Mouse (Mus musculus): ENCODE measurements around the gene Endou. TPM values are rescaled to one million over a fixed set of nuclear protein-coding genes. Genes with fewer than 3 reads are reported as not detected.

Gene Endou
- polyA plus RNA-seq, 1 experiment, result 18.9 TPM

DNA sequence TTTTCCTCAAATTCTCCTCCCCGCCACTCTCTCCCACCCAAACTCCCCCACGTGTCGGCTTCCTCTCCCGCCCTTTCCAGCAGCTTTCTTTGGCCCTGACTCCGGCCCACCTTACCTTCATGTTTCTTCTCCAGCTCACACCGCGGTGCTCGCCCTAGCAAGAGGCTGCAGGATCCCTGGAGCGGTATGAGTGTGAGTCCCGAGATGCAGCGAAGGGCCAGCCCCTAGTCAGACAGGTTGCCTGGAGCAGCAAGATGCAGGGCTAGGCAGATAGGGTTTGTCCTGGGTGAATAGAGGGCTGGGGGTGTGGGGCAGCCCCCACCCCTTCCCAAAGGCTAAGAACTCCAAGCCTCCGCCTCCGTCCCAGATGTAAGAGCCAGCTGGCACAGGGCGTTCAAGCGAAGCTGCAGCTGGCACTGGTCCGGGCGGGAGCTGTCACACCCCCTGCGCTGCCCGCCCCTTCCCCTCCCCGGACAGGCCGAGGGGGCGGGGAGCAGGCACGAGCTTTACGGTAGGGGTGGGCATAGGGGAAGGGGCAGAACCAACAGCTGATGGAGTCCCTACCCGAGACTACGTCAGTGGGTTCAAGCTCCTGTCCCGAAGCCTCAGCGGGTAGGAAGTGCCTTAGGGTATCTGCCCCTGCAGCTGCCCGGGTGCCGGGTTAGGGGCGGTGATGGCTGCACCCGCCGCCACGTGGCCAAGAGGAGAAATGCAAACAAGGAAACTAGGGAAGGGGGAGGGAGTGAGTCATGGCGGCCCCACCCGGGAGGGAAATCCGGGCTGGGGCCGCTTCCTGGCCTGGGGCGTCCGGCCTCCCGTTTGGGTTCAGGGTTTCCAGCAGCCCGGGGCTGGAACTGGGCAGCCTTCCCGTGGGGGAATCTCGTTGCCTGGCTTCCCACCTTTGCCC, 36.4 kb upstream of the Endou start, which contains the start of gene Rapgef3:
TSS of gene Rapgef3 (minus strand) at position 693 of the 907 bp plus-strand sequence.
- peak; percentile 90 for DNase-seq
- under 1% methylated on average over 44 of the region's 44 CpGs for WGBS
- Histone ChIP-seq H3K4me1 (ENCODE audit: control insufficient read depth, insufficient read depth, low read length) (peaks cover 25% of the 10 kb centered on the region), H3K4me3 (replicated peaks; ENCODE audit: extremely low read depth, low read depth, low read length) (peak within 1 kb of the TSS; percentile 93)
- TF ChIP-seq CTCF (IDR thresholded peaks at IDR 0.05; ENCODE audit: insufficient read depth, low read length) (peak; percentile 31), POLR2A (IDR thresholded peaks at IDR 0.05; ENCODE audit: borderline replicate concordance, extremely low read depth, low read depth, low read length) (peak; percentile 53; the same call in 1 of the 2 replicates)

DNA sequence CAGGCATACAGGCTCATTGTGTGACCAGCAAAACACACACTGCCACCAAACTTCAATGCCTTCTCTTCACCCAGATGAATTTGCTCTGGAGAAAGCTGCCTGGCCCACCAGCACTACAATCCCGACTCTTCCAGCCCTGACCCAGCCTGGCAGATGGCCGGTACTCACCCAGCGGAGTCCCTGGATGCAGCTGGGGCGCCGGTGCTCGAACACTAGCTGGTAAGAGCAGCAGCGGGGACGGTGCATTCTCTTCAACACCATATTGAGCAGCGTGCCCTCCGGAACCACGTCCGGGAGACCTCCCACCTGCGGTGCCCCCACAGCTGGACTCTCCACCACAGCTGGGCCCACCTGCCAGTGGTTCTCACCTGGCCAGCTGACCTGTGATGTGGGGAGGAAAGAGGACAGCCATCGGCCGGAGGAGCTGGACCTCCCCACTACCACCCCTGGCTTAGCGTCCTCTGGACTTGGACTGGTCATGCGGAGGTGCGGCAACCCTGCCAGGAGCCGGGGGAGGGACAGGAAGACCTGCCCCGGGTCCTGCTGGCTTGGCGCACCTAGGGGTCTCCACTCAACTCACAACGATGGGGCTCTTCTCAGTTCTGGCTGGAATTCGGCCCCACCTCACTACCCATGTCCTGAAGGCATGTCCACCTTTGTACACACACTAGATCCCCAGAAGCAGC, 35.6 kb upstream of the Endou start:
- WGBS, result 9% methylated on average over 23 of the region's 23 CpGs

DNA sequence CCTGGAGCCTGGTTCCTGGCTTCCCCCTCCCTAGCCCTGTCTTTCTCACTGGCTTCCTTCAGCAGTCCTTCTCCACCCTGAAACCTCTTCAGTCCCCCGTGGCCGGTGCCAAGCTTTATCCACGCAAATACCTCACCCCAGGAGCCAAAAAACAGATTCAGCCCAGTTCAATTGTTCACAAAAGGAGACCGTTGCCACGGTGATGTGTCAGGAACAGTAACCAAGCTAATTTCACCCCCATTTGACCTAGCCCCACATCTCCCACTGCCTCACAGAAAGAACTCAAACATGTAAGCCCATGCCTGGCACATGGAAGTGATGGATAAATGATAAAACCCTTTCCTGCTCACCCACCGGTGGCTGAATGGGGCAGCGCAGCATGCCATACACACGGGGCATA, 35.1 kb upstream of the Endou start:
- peak; percentile 44 for DNase-seq
- H3K4me3 ChIP-seq (replicated peaks; ENCODE audit: extremely low read depth, low read depth, low read length), result peak overlapping the region; percentile 93
- H3K4me1 ChIP-seq (ENCODE audit: control insufficient read depth, insufficient read depth, low read length), result peaks cover 26% of the 10 kb centered on the region
- 15% methylated on average over 8 of the region's 8 CpGs for WGBS
- TF ChIP-seq POLR2A (IDR thresholded peaks at IDR 0.05; ENCODE audit: borderline replicate concordance, extremely low read depth, low read depth, low read length), result peak; percentile 33; the same call in 1 of the 2 replicates
- no peak for TF ChIP-seq CTCF (IDR thresholded peaks at IDR 0.05; ENCODE audit: insufficient read depth, low read length)

More for the DNA sequence above, 35.6 kb upstream of the Endou start:
- TF ChIP-seq POLR2A (IDR thresholded peaks at IDR 0.05; ENCODE audit: borderline replicate concordance, extremely low read depth, low read depth, low read length), result peak; percentile 52; the same call in 1 of the 2 replicates
- TF ChIP-seq CTCF (IDR thresholded peaks at IDR 0.05; ENCODE audit: insufficient read depth, low read length), result no peak
- H3K4me1 ChIP-seq (ENCODE audit: control insufficient read depth, insufficient read depth, low read length), result peaks cover 26% of the 10 kb centered on the region
- DNase-seq, result peak; percentile 48
- peak overlapping the region; percentile 93 for H3K4me3 ChIP-seq (replicated peaks; ENCODE audit: extremely low read depth, low read depth, low read length)

DNA sequence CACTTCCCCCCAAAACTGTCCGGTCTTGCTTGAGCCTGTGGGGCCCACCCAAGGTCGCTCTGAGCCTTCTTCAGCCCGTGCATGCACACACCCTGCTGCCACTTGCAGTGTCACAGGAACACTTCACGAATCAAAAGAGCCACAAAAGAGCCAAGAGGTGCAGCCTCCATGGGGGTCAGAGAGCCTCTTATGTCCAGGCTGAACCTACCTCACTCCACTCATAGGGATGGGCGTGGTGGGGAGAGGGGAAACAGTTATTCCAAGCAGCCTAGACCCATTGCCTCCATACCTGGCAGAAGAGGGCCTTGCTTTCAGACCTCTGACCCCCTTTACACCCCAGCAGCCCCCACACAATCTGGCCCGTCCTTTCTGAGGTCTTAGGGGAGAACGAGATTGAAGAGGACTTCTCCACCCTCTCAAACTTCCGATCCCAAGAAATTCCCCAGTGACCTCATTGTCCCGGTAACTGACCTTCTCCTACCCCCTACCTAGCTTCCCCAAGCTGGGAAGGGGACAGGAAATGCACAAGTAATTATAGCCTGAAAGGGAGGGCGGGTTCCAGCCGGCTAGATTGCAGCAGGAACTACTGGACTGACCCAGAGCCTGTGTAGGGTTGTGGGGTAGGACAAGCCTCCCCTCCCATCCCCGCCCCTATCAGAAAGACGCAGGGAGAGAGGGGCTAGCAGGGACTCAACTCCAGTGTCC, 34.1 kb upstream of the Endou start:
- H3K4me3 ChIP-seq (replicated peaks; ENCODE audit: extremely low read depth, low read depth, low read length), result peak overlapping the region; percentile 59

DNA sequence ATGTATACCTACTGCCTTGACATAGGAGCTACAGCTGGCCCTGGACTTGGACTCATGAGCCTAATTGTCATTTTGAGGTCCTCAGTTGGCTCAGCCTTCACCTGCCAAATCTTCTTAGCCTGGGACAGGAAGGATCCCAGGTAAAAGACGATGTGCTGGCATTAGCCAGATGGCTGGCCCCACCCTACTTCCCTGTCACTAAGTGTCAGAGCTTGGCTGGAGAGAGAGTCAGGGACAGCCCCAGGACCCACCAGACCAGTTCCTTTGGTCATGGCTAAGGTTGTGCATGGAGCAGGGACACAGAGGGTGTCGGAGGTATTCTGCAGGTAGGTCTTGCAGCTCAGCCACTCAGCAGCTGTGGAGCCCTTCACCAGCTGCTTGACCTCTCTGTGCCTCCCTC, 33.4 kb upstream of the Endou start:
- no peak for TF ChIP-seq POLR2A (IDR thresholded peaks at IDR 0.05; ENCODE audit: borderline replicate concordance, extremely low read depth, low read depth, low read length)
- TF ChIP-seq CTCF (IDR thresholded peaks at IDR 0.05; ENCODE audit: insufficient read depth, low read length), result no peak
- 44% methylated on average over 2 of the region's 2 CpGs for WGBS
- H3K4me1 ChIP-seq (ENCODE audit: control insufficient read depth, insufficient read depth, low read length), result peaks cover 26% of the 10 kb centered on the region
- no peak for DNase-seq
- peak overlapping the region; percentile 7 for H3K4me3 ChIP-seq (replicated peaks; ENCODE audit: extremely low read depth, low read depth, low read length)

More for the DNA sequence above, 34.1 kb upstream of the Endou start:
- WGBS, result 33% methylated on average over 13 of the region's 13 CpGs
- peak; percentile 53 for DNase-seq
- peaks cover 26% of the 10 kb centered on the region for H3K4me1 ChIP-seq (ENCODE audit: control insufficient read depth, insufficient read depth, low read length)
- peak; percentile 27; the same call in 1 of the 2 replicates for TF ChIP-seq POLR2A (IDR thresholded peaks at IDR 0.05; ENCODE audit: borderline replicate concordance, extremely low read depth, low read depth, low read length)
- TF ChIP-seq CTCF (IDR thresholded peaks at IDR 0.05; ENCODE audit: insufficient read depth, low read length), result no peak

DNA sequence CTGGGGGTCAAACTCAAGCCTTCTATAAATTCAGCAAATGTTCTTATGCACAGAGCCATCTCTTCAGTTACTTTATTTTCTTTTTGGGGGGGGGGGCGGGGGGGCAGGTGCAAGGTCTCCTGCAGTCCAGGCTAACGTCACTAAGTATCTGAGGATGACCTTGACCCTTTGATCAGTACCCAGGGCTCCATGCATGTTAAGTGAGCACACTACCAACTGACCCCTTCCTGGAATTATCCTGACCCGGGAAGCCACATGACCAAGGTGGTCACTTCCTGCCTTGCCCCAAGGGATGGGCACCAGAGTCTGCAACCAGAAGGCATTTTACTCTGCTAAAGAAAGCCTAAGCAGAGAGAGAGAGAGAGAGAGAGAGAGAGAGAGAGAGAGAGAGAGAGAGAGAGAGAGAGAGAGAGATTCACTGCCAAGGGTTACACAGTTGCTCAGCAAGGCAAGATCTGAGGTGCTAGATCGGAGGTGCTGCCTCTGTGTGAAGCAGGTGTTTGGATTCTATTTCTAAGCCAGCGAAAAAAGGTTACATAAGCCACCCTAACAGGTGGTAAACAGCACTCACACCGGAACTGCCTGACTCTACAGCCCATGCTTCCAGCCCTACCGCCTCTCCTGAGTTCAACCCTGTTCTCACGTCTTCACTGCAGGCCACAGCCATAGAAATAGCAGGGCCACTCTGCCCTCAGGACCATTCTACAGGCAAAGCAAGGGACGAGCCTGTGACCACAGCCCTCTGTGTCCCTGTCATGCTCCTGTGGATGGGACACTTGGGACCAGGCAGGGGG, 32.3 kb upstream of the Endou start:
- Histone ChIP-seq H3K4me3 (replicated peaks; ENCODE audit: extremely low read depth, low read depth, low read length) (no peak overlapping the region), H3K4me1 (ENCODE audit: control insufficient read depth, insufficient read depth, low read length) (peaks cover 26% of the 10 kb centered on the region)
- TF ChIP-seq POLR2A (IDR thresholded peaks at IDR 0.05; ENCODE audit: borderline replicate concordance, extremely low read depth, low read depth, low read length), result peak; percentile 5; the same call in 1 of the 2 replicates
- no peak for TF ChIP-seq CTCF (IDR thresholded peaks at IDR 0.05; ENCODE audit: insufficient read depth, low read length)
- 38% methylated on average over 9 of the region's 9 CpGs for WGBS
- DNase-seq, result no peak

DNA sequence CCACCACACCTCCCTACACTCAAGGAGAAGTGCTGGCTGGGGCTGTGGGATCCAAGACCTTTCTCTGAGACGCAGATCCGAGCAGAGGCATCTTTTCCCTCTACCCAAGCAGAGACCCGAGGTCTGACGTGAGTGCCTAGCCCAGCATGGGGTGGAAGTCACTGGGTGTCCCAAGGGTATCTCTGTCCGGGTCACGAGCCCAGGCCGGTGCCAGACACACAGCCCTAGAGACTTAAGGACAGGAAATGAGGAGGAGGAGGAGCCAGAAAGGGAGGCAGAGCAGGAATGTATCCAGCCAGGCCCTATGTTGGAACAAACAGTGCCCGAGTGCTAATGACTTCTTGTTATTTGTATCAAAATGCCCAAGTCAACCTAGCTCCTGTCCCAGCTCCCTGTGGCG, 31.6 kb upstream of the Endou start:
- 34% methylated on average over 9 of the region's 9 CpGs for WGBS
- TF ChIP-seq POLR2A (IDR thresholded peaks at IDR 0.05; ENCODE audit: borderline replicate concordance, extremely low read depth, low read depth, low read length) (0 out of 2 replicates have a peak, but pooled peaks have one; percentile 12), CTCF (IDR thresholded peaks at IDR 0.05; ENCODE audit: insufficient read depth, low read length) (no peak)
- DNase-seq, result peak; percentile 43
- H3K4me1 ChIP-seq (ENCODE audit: control insufficient read depth, insufficient read depth, low read length), result peaks cover 23% of the 10 kb centered on the region
- H3K4me3 ChIP-seq (replicated peaks; ENCODE audit: extremely low read depth, low read depth, low read length), result peak overlapping the region; percentile 9

DNA sequence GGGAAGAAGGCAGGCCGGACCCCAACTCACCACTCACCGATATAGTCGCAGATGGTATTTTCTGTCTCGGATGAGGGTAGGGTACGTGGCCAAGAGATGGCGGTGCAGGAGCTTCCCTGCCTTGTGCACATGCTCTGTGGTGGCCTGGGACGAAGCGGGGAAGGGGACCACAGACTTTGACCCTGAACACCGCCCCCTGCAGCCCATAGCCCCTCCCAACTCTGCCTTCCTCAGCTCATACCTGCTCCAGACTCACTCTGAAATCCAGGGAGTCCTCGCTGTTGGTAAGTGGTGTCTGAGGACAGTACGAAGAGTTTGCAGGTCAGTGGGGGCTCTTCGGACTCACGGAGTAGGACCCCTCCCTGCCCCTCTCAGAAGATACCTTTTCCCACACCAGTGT, 30.3 kb upstream of the Endou start:
- TF ChIP-seq CTCF (IDR thresholded peaks at IDR 0.05; ENCODE audit: insufficient read depth, low read length) (no peak), POLR2A (IDR thresholded peaks at IDR 0.05; ENCODE audit: borderline replicate concordance, extremely low read depth, low read depth, low read length) (no peak)
- 75% methylated on average over 13 of the region's 13 CpGs for WGBS
- H3K4me3 ChIP-seq (replicated peaks; ENCODE audit: extremely low read depth, low read depth, low read length), result no peak overlapping the region
- DNase-seq, result no peak
- peaks cover 23% of the 10 kb centered on the region for H3K4me1 ChIP-seq (ENCODE audit: control insufficient read depth, insufficient read depth, low read length)
